Mouse (Mus musculus) testis, postnatal 10 days (tissue): ENCODE measurements at regions not wholly inside any gene's neighbourhood (a gene's known extent, or its start where the extent isn't known, plus 50 kb on each side); places are given as distances from the start of the nearest gene placed in this dataset.

Experiments
- DNase-seq: peaks from one replicate; pipeline ENCODE4 v3.0.0; 2021; ENCODE audit warnings: low spot score

DNA sequence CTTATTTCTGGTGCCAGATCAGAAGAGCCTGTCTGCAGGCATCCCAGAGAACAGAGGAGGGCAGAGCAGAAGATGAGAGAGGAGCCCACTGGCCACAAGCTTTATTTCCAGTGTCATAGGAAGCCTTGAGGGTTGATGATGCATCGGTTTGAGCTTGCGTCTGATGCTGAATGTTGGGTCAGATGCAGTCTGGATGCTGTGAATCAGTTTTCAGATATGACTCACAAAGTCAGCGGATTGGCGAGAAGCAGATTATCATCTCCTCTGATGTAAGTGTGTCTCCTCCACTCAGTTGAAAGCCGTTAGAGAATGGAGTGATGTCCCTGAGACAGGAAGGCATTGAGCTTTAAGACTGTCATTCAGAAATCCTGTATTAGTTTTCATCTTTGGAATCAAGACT, 197.3 kb upstream of the Gm6793 start:
- no peak for DNase-seq

DNA sequence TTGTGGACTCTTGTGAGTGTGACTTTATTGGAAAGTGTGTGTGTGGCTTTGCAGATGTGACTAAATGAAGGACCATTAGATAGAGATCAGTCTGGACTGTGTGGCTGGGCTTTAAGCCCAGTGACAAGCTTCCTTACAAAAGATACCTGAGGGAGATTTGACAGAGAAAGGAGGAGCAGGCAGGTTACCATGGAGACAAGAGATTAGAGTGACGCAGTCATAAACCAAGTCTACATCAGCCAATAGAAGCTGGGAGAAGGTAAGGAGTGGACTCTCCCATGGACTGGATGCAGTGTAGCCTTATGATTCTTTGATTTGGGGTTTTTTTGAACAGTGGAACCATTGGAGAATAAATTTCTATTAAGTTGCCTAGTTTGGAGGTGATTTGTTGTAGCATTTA, 181.6 kb upstream of the Gm6793 start:
- DNase-seq: no peak

DNA sequence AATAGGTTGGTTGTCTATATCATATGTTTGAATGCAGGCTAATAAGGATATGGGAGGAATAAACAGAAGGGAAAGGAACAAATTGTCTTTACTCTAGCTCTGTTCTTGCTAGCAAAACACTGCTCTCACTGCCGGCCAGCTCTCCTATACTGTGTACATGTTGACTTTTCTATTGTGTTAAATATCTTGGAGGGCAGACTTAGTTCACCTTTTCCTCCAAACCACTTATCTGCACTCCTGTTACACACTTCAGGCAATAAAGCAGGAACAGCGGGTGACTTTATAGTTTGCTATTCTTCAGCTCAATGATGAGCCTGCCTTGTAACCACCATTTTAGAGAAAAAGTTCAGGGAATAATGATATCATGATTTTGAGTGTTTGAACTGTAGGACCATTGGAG, 181.0 kb upstream of the Gm6793 start:
- no peak for DNase-seq

DNA sequence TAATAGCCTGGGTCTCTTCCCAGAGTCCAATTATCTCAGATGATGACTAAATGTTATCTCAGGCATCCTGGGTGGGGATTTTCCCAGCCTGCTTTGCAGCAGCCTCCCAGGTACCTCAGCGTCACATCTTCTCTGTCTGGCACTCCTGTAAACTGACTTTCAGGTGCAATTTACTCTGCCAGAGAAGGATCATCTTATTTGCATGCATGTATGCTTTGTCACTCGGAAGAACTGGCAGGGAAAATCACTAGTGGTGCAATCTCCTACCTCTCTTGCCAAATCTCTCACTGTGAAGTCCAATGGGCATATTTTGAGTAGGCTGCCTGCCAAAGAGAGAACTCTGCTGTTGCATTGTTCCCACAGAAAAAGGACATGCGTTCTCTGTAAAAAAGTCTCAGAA, 177.0 kb upstream of the Gm6793 start:
- DNase-seq: no peak

DNA sequence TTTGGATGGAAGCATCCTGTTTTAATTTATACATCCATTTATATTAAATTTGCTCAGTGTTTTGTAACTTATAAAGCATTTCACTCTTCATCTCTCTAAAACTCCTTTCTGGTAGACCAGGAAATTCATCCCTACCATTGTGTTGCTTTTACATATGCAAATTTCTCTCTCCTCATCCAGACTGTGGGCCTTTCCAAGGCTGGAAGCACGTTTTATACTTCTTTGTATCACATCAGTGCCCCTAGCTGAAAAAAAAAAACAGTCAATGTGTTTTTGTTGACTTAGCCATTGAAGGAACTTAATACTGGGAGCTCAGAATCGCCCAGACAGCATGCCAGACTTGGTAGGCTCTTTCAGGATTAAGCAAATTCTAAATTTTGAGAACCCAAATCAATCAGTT, 174.9 kb upstream of the Gm6793 start:
- no peak for DNase-seq

DNA sequence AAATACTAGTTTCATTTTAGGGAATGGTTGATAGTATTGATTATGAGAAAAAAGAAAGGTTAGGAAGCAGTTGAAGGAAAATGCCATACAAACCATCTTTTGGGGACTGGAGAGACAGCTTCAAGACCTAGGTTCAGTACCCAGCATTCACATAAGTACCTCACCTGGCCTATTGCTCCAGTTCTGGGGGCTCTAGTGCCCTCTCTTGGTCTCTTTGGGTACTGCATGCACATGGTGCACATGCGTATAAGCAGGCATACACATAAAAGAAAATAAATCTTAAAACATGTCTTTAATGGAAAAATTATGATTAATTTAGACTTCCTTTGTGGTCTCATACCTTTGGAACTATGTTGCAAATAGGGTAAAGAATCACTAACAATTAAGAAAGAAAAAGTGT, 155.3 kb upstream of the Gm6793 start:
- no peak for DNase-seq

DNA sequence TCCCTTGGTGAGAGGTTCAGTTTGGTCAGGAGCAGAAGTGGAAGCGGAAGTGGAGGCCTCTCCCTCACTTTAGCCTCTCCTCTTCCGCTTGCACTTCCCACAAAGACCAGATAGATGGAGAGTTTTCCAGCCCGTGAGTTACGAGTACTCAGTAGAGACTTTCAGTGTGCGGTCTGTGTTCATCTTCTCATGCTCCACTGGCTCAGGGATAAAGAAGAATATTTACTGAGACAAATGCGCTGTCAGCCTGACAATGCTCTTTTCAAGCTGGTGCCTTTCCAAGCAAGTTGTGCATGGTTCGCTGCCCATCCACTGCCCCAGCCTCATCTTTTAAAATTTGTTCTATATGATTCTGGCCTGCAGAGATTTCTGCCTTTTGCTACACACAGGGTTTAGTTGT, 141.8 kb upstream of the Gm6793 start:
- DNase-seq: no peak

DNA sequence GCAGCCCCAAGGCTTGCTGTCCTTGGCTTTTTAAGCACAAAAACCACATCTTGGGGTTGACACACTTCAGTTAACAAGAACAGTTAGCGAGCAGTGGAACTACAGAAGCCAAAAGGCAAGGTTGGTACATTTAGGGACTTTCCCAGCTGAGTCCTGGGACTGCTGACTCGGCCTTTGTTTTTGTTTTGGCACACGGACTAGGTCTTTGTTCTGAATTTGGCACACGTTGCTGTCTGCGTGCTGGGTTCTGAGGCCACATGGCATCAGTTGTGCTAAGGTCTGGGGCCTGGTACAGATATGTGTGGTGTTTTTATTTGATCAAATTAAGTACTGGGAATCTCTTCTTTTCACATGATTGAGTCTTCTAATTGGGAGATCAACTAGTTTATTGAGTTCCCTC, 124.1 kb upstream of the Gm6793 start:
- no peak for DNase-seq

DNA sequence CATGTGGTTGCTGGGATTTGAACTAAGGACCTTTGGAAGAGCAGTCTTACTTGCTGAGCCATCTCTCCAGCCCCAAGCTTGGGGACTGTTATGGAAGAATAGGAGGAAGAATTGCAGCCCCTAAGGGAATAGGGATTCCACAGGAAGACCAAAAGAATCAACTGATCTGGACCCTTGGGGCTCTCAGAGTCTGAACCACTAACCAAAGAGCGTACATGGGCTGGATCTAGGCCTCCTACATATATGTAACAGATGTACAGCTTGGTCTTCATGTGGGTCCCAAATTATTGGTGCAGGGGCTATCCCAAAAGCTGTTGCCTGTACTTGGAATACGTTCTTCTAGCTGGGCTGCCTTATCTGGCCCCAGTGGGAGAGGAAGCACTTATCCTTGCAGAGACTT, 115.4 kb upstream of the Gm6793 start:
- no peak for DNase-seq

DNA sequence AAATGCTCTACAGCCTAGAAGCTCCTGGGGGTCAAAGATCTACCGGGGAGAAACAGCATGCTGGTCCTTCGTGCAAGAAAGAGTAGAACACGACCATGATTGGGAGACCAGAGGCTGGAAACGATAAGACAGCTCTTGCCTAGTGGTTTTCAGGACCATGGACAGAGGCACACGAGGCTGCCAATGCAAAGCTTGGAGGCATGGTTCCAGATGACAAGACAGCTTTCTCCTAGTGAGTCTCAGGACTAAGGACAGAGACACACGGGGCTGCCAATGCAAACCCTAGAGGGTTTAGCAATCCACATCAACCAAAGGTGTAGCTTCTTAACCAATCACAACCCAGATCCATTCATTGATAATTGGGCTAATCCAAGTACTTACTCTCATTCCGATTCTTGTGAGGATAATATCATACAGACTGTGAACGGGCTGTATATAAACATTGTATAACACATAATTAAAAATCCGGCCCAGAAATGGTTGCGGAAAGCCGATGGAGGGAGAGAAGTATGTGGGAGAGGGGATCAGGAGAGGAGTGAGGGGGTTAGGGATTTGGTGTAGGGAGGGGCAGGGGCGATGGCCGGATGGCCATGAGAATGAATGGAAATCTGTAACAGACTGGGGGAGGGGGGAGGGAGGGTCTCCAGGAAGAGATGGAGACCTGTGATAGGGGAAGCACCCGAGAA, 114.1 kb upstream of the Gm6793 start:
- peak; percentile 80 for DNase-seq

DNA sequence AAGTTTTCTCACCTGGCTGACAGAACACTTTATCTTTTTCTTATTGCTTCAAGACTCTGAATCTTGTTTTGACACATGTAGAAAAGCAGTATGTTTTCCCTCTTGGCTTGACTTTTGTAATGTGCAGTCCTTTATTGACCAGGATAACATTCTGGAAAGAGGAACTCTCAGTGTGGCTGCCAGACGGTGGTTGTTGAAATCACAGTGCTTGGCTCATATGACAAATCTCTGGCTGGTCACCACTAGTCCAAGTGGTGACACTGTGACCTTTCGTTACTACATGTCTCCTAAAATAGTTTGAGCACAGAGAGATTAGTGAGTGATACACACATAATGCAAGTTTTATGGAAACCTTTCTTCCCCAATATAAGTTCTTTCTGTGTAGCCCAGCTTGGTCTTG, 97.1 kb upstream of the Gm6793 start:
- DNase-seq: no peak

DNA sequence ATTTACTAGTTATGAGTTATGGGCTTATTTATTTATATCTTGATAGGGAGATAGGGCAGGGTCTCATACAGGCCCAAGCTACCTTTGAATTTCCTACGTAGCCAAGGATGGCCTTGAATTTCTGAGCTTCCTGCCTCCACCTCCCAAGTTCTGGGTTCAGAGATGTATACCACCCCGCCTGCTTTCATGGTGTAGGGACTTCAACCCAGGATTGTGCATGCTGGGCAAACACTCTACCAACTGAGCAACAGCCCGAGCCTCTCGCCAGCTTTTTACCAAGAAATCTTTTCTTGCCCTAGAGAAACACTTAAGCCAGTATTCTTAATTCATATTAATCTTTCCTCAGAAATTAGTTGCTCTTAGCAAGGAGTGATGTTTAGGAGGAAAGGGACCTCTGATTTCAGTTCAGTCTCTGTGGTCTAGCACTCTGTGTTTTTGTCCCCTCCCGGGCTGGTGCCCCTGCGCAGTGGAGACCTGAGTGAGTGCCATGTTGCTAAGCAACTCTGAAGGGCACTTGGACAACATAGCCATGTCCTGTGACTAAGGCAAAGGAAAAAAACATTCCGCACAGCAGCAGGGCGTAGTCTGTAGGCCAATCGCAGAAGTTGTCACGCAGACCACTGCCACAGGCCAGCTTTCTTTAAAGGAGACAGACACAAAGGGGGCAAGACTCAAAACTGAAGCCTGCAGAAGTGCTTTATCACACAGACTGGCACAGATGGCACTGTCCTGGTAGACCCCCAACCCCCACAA, 83.2 kb upstream of the Gm6793 start:
- DNase-seq: no peak

DNA sequence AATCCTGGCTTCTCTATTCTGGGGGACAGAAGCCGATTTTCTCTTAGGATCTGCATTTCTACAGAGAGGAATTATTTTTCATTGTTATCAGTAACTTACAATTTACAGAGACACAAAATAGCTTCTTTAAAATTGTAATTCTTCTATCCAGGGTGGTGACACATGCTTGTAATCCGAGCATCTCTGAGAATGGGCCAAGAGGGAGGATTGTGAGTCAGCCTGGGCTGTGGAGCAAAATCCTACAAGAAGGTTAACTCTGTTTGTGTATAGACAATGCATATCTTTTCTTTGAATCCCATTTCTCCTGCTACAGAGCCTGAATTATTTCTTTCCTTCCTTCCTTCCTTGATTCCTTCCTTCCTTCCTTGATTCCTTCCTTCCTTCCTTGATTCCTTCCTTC, 80.0 kb upstream of the Gm6793 start:
- no peak for DNase-seq

DNA sequence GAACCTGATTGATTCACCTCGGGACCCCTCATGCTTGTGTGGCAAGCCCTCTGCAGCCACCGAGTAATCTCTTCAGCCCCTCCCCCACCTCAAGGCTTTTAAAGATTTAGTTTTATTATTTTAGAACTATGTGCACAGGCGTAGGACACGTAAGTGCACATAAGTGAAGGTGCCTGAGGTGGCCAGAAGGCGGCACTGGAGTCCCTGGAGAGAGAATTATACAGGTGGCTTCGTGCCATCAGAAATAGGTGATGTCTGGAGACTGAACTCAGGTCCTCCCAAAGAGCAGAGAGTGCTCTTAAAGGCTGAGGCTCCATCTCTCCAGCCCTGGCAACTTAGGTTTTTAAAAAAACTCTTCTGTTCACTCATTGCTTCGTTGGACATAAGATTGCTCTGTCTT, 78.7 kb upstream of the Gm6793 start:
- DNase-seq: no peak

DNA sequence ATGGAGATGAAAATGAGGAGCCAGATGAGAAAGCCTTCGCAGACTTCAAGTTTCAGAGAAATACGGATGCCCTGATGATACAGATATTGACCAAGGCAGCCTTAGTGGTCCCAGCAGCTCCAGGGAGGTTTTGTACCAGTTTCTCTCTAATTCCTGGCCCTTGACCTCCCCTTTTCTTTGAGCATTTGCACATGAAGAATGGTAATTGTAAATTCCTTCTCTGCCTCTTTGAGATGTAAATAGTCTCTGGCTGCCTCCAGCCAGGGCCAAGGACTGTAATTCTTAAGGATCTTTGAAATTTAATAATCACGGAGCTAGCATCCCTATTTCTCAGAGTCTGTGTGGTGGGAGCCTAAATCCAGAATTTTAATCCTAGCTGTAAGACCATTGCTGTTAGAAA, 78.0 kb upstream of the Gm6793 start:
- no peak for DNase-seq

DNA sequence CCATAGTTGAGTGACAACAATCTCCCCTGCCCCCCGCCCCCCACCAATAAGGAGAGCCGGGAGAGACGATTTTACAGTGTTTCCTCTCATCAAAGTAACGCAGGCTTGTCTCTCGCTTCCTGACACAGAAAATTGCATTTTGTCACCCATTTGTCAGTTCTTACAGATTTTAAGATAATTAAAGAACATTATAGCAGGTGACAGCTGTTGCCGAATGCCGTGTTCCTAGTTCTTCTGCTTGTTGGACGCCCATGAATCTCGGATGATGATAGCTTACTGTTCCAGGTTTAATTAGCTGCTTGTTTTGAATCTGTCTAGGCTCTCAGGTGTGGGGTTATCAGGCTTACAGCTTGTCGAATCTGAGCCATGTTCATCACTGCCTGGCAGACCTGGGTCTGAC, 63.8 kb upstream of the Gm6793 start:
- no peak for DNase-seq

DNA sequence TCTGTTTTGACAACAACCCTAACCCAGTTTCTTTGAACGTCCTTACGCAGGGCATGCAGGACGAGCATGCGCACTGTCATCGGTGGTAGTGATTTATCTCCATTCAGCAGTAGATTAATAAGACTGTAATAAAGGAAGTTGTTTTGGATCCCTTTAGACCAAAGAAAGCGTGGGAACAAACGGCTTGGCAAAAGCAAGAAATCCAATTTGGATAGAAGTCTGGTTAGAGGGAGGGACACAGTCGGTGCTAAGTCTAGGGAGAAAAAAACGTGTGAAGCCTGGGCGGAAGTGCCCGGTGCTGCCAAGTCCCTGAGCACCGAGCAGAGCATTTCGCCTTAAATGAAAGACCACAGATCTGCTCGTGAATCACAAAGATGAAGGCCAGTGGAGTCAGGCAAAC, 57.4 kb upstream of the Gm6793 start:
- DNase-seq: no peak

DNA sequence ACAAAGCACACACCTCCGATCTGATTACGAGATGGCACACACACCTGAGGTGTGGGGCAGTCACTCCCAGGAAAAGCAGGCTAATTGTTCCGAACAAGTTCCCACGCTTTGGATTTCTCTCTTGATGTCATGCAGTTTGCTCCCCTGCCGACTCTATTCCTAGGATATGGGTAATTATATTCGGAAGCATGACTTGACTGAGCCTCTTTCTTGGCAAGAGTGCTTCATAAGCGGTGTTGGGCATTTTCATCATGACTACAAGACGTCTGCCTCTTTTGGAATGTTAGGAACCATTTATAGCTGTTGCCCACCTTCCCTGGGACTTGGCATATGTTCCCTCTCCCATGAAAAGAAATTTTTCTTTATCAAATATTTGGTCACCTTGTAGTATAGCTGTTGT, 55.4 kb upstream of the Gm6793 start:
- no peak for DNase-seq
